Mouse (Mus musculus) liver, embryonic 11.5 days (tissue): Measurements from ENCODE around the gene Fus. TPM values are rescaled to one million over a fixed set of nuclear protein-coding genes. Genes with fewer than 3 reads are reported as not detected.

Experiments used
- ATAC-seq: fragments of 200-750 bp; cut with Nextera tagmentation; replicated peaks from 2 replicates; pipeline ENCODE4 v1.8.0; 2017; ENCODE audit warnings: moderate number of reproducible peaks, mild to moderate bottlenecking, moderate TSS enrichment, moderate library complexity; ENCODE audit not compliant: low FRiP score
- DNase-seq: peaks from one replicate; pipeline ENCODE4 v3.0.0-alpha.2; 2017; ENCODE audit warnings: low spot score
- H3K27ac ChIP-seq: fragments of 300-500 bp; sonication (generic); 2 replicates; pipeline ENCODE4 v1.5.1; 2014; ENCODE audit warnings: mild to moderate bottlenecking, low read depth, low read length, control low read depth
- H3K27me3 ChIP-seq: fragments of 300-500 bp; sonication (generic); replicated peaks from 2 replicates; pipeline ENCODE4 v1.6.1; 2014; ENCODE audit warnings: low read length, mixed read lengths; ENCODE audit not compliant: control insufficient read depth, insufficient read depth
- H3K36me3 ChIP-seq: fragments of 300-500 bp; sonication (generic); 2 replicates; pipeline ENCODE4 v1.6.1; 2014; ENCODE audit warnings: mild to moderate bottlenecking, low read length, moderate library complexity, mixed read lengths; ENCODE audit not compliant: control insufficient read depth, insufficient read depth
- H3K4me1 ChIP-seq: fragments of 300-500 bp; sonication (generic); replicated peaks from 2 replicates; pipeline ENCODE4 v1.6.1; 2014; ENCODE audit warnings: low read length, mixed read lengths; ENCODE audit not compliant: control insufficient read depth, insufficient read depth
- H3K4me2 ChIP-seq: fragments of 300-500 bp; sonication (generic); 2 replicates; pipeline ENCODE4 v1.6.1; 2014; ENCODE audit warnings: mild to moderate bottlenecking, control low read depth, moderate library complexity
- H3K4me3 ChIP-seq: fragments of 300-500 bp; sonication (generic); 2 replicates; pipeline ENCODE4 v1.5.1; 2014; ENCODE audit warnings: low read depth, low read length, control low read depth
- H3K9ac ChIP-seq: fragments of 300-500 bp; sonication (generic); 2 replicates; pipeline ENCODE4 v1.6.1; 2014; ENCODE audit warnings: low read depth, low read length, control low read depth
- H3K9me3 ChIP-seq: fragments of 300-500 bp; sonication (generic); 2 replicates; pipeline ENCODE4 v1.6.1; 2016; ENCODE audit warnings: low read length, inconsistent platforms, mixed read lengths; ENCODE audit not compliant: control insufficient read depth
- WGBS: fragments of 180-500 bp; shearing (Covaris S2); extraction: QIAGEN DNeasy Blood & Tissue Kit; methylation state at CpG from one replicate; pipeline ENCODE4 v1.1.7; 2014; 5-methylcytosine and 5-hydroxymethylcytosine counted together
- polyA plus RNA-seq: library from polyadenylated mRNA; unstranded; fragments of >200 nt; fragmentation: Nextera tagmentation; extraction: Ambion mirVana; gene quantifications from 2 replicates; pipeline ENCODE4 v1.2.1, GENCODE M21; 2014

Gene Fus
- polyA plus RNA-seq, 1 experiment from 2014 or later, result 34.4 TPM

DNA sequence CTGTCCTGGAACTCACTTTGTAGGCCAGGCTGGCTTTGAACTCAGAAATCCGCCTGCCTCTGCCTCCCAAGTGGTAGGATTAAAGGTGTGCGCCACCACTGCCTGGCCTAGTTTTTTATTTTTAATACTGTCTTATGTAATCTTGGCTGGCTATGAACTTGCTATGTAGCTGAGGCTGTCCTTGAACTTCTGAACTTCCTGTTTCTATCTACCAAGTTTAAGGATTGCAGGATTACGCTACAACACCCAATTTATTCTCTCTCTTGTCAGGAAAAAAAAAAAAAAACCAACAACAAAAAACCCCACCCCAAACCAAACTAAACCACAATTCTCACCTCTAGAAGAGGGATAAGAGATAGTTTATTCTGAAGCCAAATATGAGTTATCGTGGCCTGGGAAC is 66.4 kb downstream of the Fus start:
- H3K4me2 ChIP-seq, result no peak overlapping the region
- no peak for ATAC-seq
- no peaks in the 10 kb centered on the region for H3K27me3 ChIP-seq
- H3K4me3 ChIP-seq, result no peak overlapping the region
- H3K36me3 ChIP-seq, result no peaks in the 10 kb centered on the region
- no peak overlapping the region for H3K9ac ChIP-seq
- no peak overlapping the region for H3K27ac ChIP-seq
- WGBS, result 76% methylated on average over 4 of the region's 4 CpGs
- no peaks in the 10 kb centered on the region for H3K4me1 ChIP-seq
- DNase-seq, result no peak
- H3K9me3 ChIP-seq, result no peaks in the 10 kb centered on the region

Other genes starting within 250 kb of the Fus start
- 0.25 and 0.40 TPM in 2 replicates for gene Ctf2, start 235.3 kb upstream of the Fus start, polyA plus RNA-seq
- 3.1 and 3.7 TPM in 2 replicates for gene Fbxl19, start 222.9 kb upstream of the Fus start, polyA plus RNA-seq
- gene Orai3, start 197.6 kb upstream of the Fus start, polyA plus RNA-seq, result 22.0 and 23.7 TPM in 2 replicates
- gene Setd1a, start 190.8 kb upstream of the Fus start, polyA plus RNA-seq, result 24.2 and 26.0 TPM in 2 replicates
- not detected in 2 replicates for gene Gm49388, start 181.8 kb upstream of the Fus start, polyA plus RNA-seq
- 31.4 and 32.4 TPM in 2 replicates for gene Hsd3b7, start 166.9 kb upstream of the Fus start, polyA plus RNA-seq
- 16.1 and 19.4 TPM in 2 replicates for gene Stx4a, start 143.2 kb upstream of the Fus start, polyA plus RNA-seq
- 1.5 and 1.9 TPM in 2 replicates for gene Stx1b, start 142.9 kb upstream of the Fus start, polyA plus RNA-seq
- 15.1 and 15.8 TPM in 2 replicates for gene Zfp646, start 91.2 kb upstream of the Fus start, polyA plus RNA-seq
- gene Zfp668, start 90.6 kb upstream of the Fus start, polyA plus RNA-seq, result 15.2 and 15.9 TPM in 2 replicates
- 0.40 and 0.48 TPM in 2 replicates for gene Prss53, start 76.5 kb upstream of the Fus start, polyA plus RNA-seq
- 0.08 TPM in 1 of 2 replicates, not detected in the other for gene Gm21974, start 72.0 kb upstream of the Fus start, polyA plus RNA-seq
- gene Vkorc1, start 71.8 kb upstream of the Fus start, polyA plus RNA-seq, result 108 and 110 TPM in 2 replicates
- gene Bckdk, start 63.4 kb upstream of the Fus start, polyA plus RNA-seq, result 126 and 132 TPM in 2 replicates
- 44.2 and 47.0 TPM in 2 replicates for gene Kat8, start 54.9 kb upstream of the Fus start, polyA plus RNA-seq
- gene Prss8, start 37.4 kb upstream of the Fus start, polyA plus RNA-seq, result 3.4 and 6.3 TPM in 2 replicates
- gene Prss36, start 20.7 kb upstream of the Fus start, polyA plus RNA-seq, result 7.9 and 9.4 TPM in 2 replicates
- 46.3 and 51.1 TPM in 2 replicates for gene Pycard, start 26.4 kb downstream of the Fus start, polyA plus RNA-seq
- not detected in 2 replicates for gene Trim72, start 36.5 kb downstream of the Fus start, polyA plus RNA-seq
- gene Itgam, start 95.2 kb downstream of the Fus start, polyA plus RNA-seq, result 1.8 and 1.9 TPM in 2 replicates
- gene Gm49368, start 95.2 kb downstream of the Fus start, polyA plus RNA-seq, result not detected in 2 replicates
- gene Itgax, start 162.1 kb downstream of the Fus start, polyA plus RNA-seq, result 0.12 and 0.18 TPM in 2 replicates
- gene Itgad, start 186.9 kb downstream of the Fus start, polyA plus RNA-seq, result not detected in 2 replicates
- gene Cox6a2, start 238.9 kb downstream of the Fus start, polyA plus RNA-seq, result 2.3 and 6.3 TPM in 2 replicates